ENCODE assay signal across 14 mouse cellular contexts in genomic region chr17:7262056-7262455, GRCm38 (mm10).
DNase-seq lines count a peak whose midpoint lies in the region; ATAC-seq and TF ChIP-seq lines count a peak whose summit lies in the region.
"Had no signal": no experiment of that assay in that cellular context is flagged by ENCODE, and none has a peak within 500 bp of the region (broad histone marks: within the 10 kb centered on the region; RNA-seq: fewer than 3 reads in every experiment).

No protein-coding gene starts in this region.

- H3K9ac ChIP-seq in heart, embryonic 13.5 days, result peak overlapping the region; percentile 54; the same call in 1 of the 2 replicates
- H3K9ac ChIP-seq in lung, embryonic 14.5 days, result no peak overlapping the region
- no peak overlapping the region for H3K9ac ChIP-seq in lung, postnatal 0 days (replicated peaks; ENCODE audit: low read depth)
- H3K9ac ChIP-seq: forebrain, embryonic 13.5 days had no signal

- H3K4me3 ChIP-seq in heart, embryonic 13.5 days, result no peak overlapping the region
- no peak overlapping the region for H3K4me3 ChIP-seq in lung, embryonic 14.5 days (ENCODE audit: low read depth, low read length)
- no peak overlapping the region for H3K4me3 ChIP-seq in lung, postnatal 0 days (ENCODE audit: low read depth, low read length)
- H3K4me3 ChIP-seq: forebrain, embryonic 13.5 days; left cerebral cortex, adult 2 months had no signal

- H3K4me1 ChIP-seq in heart, embryonic 13.5 days, result peaks cover 92% of the 10 kb centered on the region
- H3K4me1 ChIP-seq in lung, embryonic 14.5 days (ENCODE audit: insufficient read depth), result peaks cover 18% of the 10 kb centered on the region
- H3K4me1 ChIP-seq in lung, postnatal 0 days (ENCODE audit: insufficient read depth, low read depth, low read length), result peaks cover 3% of the 10 kb centered on the region; the same call in 1 of the 2 replicates

- WGBS in heart, embryonic 13.5 days, result 17% methylated on average over 10 of the region's 10 CpGs
- WGBS in lung, embryonic 14.5 days, result 20% methylated on average over 10 of the region's 10 CpGs
- 24% methylated on average over 10 of the region's 10 CpGs for WGBS in lung, postnatal 0 days

- ATAC-seq in heart, embryonic 13.5 days (ENCODE audit: extremely low read depth, insufficient number of reproducible peaks, low FRiP score, low TSS enrichment), result no peak
- peak; percentile 84 for ATAC-seq in lung, embryonic 14.5 days (ENCODE audit: insufficient read depth)
- ATAC-seq in lung, postnatal 0 days, result no peak
- ATAC-seq: forebrain, embryonic 13.5 days had no signal

- no peak overlapping the region for H3K4me2 ChIP-seq in heart, embryonic 13.5 days
- no peak overlapping the region for H3K4me2 ChIP-seq in lung, embryonic 14.5 days
- no peak overlapping the region for H3K4me2 ChIP-seq in lung, postnatal 0 days (replicated peaks; ENCODE audit: low read depth, low read length)
- H3K4me2 ChIP-seq: forebrain, embryonic 13.5 days had no signal

- H3K36me3 ChIP-seq in heart, embryonic 13.5 days, result peaks cover 38% of the 10 kb centered on the region
- no peaks in the 10 kb centered on the region for H3K36me3 ChIP-seq in lung, embryonic 14.5 days (ENCODE audit: insufficient read depth)
- H3K36me3 ChIP-seq in lung, postnatal 0 days (ENCODE audit: insufficient read depth, low read length), result no peaks in the 10 kb centered on the region

- no peak for DNase-seq in heart, adult 18-20 months
- peak; percentile 56 for DNase-seq in lung, embryonic 14.5 days
- DNase-seq in lung, postnatal 0 days (ENCODE audit: low spot score), result no peak
- DNase-seq in forelimb bud, embryonic 11.5 days (ENCODE audit: low read depth, low spot score), result peak; percentile 62
- peak; percentile 53 for DNase-seq in retina, embryonic 14.5 days (ENCODE audit: low spot score)
- no peak for DNase-seq in gastrocnemius, postnatal 4 days (ENCODE audit: low spot score in 2 of 2)
- DNase-seq in frontal cortex, postnatal 10 days (ENCODE audit: low spot score in 2 of 2), result no peak
- DNase-seq: B cell, adult 2 months; cerebellum, postnatal 10 days; heart, adult 11 months; lung, adult 2 months had no signal

- H3K27me3 ChIP-seq in heart, embryonic 13.5 days (replicated peaks), result no peaks in the 10 kb centered on the region
- H3K27me3 ChIP-seq in lung, embryonic 14.5 days (ENCODE audit: insufficient read depth, low read length), result no peaks in the 10 kb centered on the region
- H3K27me3 ChIP-seq in lung, postnatal 0 days (replicated peaks; ENCODE audit: insufficient read depth, low read length), result no peaks in the 10 kb centered on the region
- H3K27me3 ChIP-seq: forebrain, embryonic 13.5 days had no signal

- TF ChIP-seq EP300 in lung, postnatal 0 days (IDR thresholded peaks at IDR 0.05), result no peak

- H3K9me3 ChIP-seq in heart, embryonic 13.5 days, result no peaks in the 10 kb centered on the region
- H3K9me3 ChIP-seq in lung, embryonic 14.5 days (ENCODE audit: low read depth, low read length), result no peaks in the 10 kb centered on the region
- no peaks in the 10 kb centered on the region for H3K9me3 ChIP-seq in lung, postnatal 0 days (ENCODE audit: low read length)
- H3K9me3 ChIP-seq: forebrain, embryonic 13.5 days had no signal

- H3K27ac ChIP-seq in heart, embryonic 13.5 days (replicated peaks), result peak overlapping the region; percentile 77
- no peak overlapping the region for H3K27ac ChIP-seq in lung, embryonic 14.5 days (ENCODE audit: low read depth)
- H3K27ac ChIP-seq in lung, postnatal 0 days (ENCODE audit: low read length), result no peak overlapping the region
- H3K27ac ChIP-seq: forebrain, embryonic 13.5 days; left cerebral cortex, adult 2 months had no signal

- TF ChIP-seq CTCF in lung, embryonic 14.5 days (IDR thresholded peaks at IDR 0.05; ENCODE audit: low read depth), result no peak
- no peak for TF ChIP-seq CTCF in lung, postnatal 0 days (IDR thresholded peaks at IDR 0.05)

Comparison
In these comparisons a context has a peak if more than half of its experiments do, and no peak if none do; other contexts are left out.
1. DNase-seq: peak in lung, embryonic 14.5 days (single experiment), forelimb bud, embryonic 11.5 days (single experiment) and retina, embryonic 14.5 days (single experiment); none in heart, adult 18-20 months (0 of 2), lung, postnatal 0 days (single experiment), gastrocnemius, postnatal 4 days (0 of 2) and frontal cortex, postnatal 10 days (0 of 2).